29 mouse cellular contexts compared by ENCODE assay signal in the genomic region with DNA sequence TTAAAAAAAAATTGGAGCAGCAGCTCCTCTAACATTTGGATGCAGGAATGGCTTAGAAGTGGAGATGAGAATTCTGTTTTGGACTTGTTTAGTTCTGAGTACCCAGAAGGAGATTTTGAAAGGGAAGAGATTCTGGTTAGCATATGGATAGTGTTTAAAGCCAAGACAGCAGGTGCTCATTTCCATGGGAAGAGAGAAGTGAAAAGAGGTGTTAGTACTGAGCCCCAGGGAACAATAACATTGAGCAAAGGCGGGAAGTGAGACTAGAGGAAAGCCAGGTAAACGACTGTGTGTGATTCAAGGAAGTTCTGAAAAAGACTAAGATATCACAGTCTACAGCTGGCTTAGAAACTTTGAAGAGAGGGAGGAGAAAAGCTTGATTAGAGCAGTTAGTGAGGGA. TPM values are rescaled to one million over a fixed set of nuclear protein-coding genes. Genes with fewer than 3 reads are reported as not detected.
DNase-seq lines count a peak whose midpoint lies in the region; ATAC-seq and TF ChIP-seq lines count a peak whose summit lies in the region.
"Had no signal": no experiment of that assay in that cellular context is flagged by ENCODE, and none has a peak within 500 bp of the region (broad histone marks: within the 10 kb centered on the region; RNA-seq: fewer than 3 reads in every experiment).

No protein-coding gene starts in this region.

- 46% methylated on average over 2 of the region's 2 CpGs for WGBS in forebrain, embryonic 14.5 days
- 59% methylated on average over 2 of the region's 2 CpGs for WGBS in forebrain, embryonic 10.5 days
- WGBS in heart, adult 2 months: 74% methylated on average over 2 of the region's 2 CpGs

- intact Hi-C loops in heart, adult 2 months (cut with DNase I): loop anchor here (5.0 kb wide), 1 partner anchor 34 kb away; no protein-coding TSS in a partner anchor

- 0 out of 2 replicates have a peak, but pooled peaks have one; percentile 26 for ATAC-seq in forebrain, embryonic 14.5 days
- ATAC-seq: forebrain, embryonic 13.5 days; intestine, postnatal 0 days had no signal

- H3K9me3 ChIP-seq in forebrain, embryonic 14.5 days (replicated peaks; ENCODE audit: control insufficient read depth, low read length): no peaks in the 10 kb centered on the region
- no peaks in the 10 kb centered on the region for H3K9me3 ChIP-seq in forebrain, embryonic 10.5 days
- H3K9me3 ChIP-seq: embryonic facial prominence, embryonic 15.5 days; forebrain, embryonic 13.5 days; G1E; heart, embryonic 12.5 days; hindbrain, embryonic 15.5 days had no signal

- DNase-seq in forebrain, embryonic 14.5 days (ENCODE audit: low spot score): peak; percentile 18
- no peak for DNase-seq in forebrain, embryonic 10.5 days (ENCODE audit: extremely low spot score, low spot score)
- peak; percentile 41 for DNase-seq in A20 (ENCODE audit: low read depth, low spot score)
- peak; percentile 90 for DNase-seq in R1 (ENCODE audit: low read depth, low spot score)
- peak; percentile 50 for DNase-seq in brain, embryonic 14.5 days (ENCODE audit: low read depth)
- DNase-seq in embryo, embryonic 10 days (ENCODE audit: low spot score): no peak
- DNase-seq in heart, adult 2 months: no peak
- DNase-seq: adrenal gland, adult 2 months; adrenal gland, postnatal 25 days; cerebellum, adult 11-12 months; cerebellum, adult 9-10 months; cerebellum, postnatal 36 days; gastrocnemius, postnatal 10 days; heart, postnatal 36 days; kidney, adult 8-10 months had no signal

- no peak overlapping the region for H3K27ac ChIP-seq in forebrain, embryonic 14.5 days (ENCODE audit: low read depth, low read length)
- H3K27ac ChIP-seq in forebrain, embryonic 10.5 days: no peak overlapping the region
- H3K27ac ChIP-seq in heart, adult 2 months: no peak overlapping the region
- H3K27ac ChIP-seq: embryonic facial prominence, embryonic 15.5 days; forebrain, embryonic 13.5 days; hindbrain, embryonic 15.5 days had no signal

- TF ChIP-seq EP300 in heart, adult 2 months (IDR thresholded peaks at IDR 0.05; ENCODE audit: insufficient read depth, low read depth, low read length): no peak

- H3K36me3 ChIP-seq in forebrain, embryonic 14.5 days (ENCODE audit: control insufficient read depth, insufficient read depth, low read length): peaks cover 52% of the 10 kb centered on the region
- peaks cover 88% of the 10 kb centered on the region for H3K36me3 ChIP-seq in forebrain, embryonic 10.5 days (replicated peaks)
- H3K36me3 ChIP-seq in heart, adult 2 months (ENCODE audit: control insufficient read depth, insufficient read depth, low read length): peaks cover 12% of the 10 kb centered on the region

- H3K9ac ChIP-seq in forebrain, embryonic 14.5 days (ENCODE audit: low read length): no peak overlapping the region
- no peak overlapping the region for H3K9ac ChIP-seq in heart, adult 2 months (ENCODE audit: low read depth, low read length)
- H3K9ac ChIP-seq: embryonic facial prominence, embryonic 15.5 days; forebrain, embryonic 13.5 days; heart, embryonic 12.5 days; hindbrain, embryonic 15.5 days had no signal

- H3K4me3 ChIP-seq in forebrain, embryonic 14.5 days (ENCODE audit: low read depth, low read length): no peak overlapping the region
- no peak overlapping the region for H3K4me3 ChIP-seq in forebrain, embryonic 10.5 days
- no peak overlapping the region for H3K4me3 ChIP-seq in heart, adult 2 months
- H3K4me3 ChIP-seq: embryonic facial prominence, embryonic 15.5 days; erythroblast, embryonic 14.5 days; forebrain, embryonic 13.5 days; heart, embryonic 12.5 days; hindbrain, embryonic 15.5 days had no signal

- no peaks in the 10 kb centered on the region for H3K79me2 ChIP-seq in heart, adult 2 months (replicated peaks; ENCODE audit: control insufficient read depth, insufficient read depth, low read length)

- H3K4me1 ChIP-seq in forebrain, embryonic 14.5 days (ENCODE audit: control insufficient read depth, insufficient read depth, low read length): no peaks in the 10 kb centered on the region
- H3K4me1 ChIP-seq in forebrain, embryonic 10.5 days: no peaks in the 10 kb centered on the region
- H3K4me1 ChIP-seq in heart, adult 2 months (ENCODE audit: control insufficient read depth, insufficient read depth, low read length): no peaks in the 10 kb centered on the region; the same call in 1 of the 2 replicates
- H3K4me1 ChIP-seq: embryonic facial prominence, embryonic 15.5 days; forebrain, embryonic 13.5 days; heart, embryonic 12.5 days; hindbrain, embryonic 15.5 days had no signal

- H3K4me2 ChIP-seq in forebrain, embryonic 14.5 days (ENCODE audit: low read length): no peak overlapping the region
- H3K4me2 ChIP-seq: embryonic facial prominence, embryonic 15.5 days; forebrain, embryonic 13.5 days; heart, embryonic 12.5 days; hindbrain, embryonic 15.5 days had no signal

- TF ChIP-seq CTCF in brain, embryonic 14.5 days (IDR thresholded peaks at IDR 0.05; ENCODE audit: borderline replicate concordance, extremely low read depth, insufficient read depth, insufficient read length): no peak
- TF ChIP-seq CTCF in heart, adult 2 months (IDR thresholded peaks at IDR 0.05): no peak

- H3K27me3 ChIP-seq in forebrain, embryonic 14.5 days (replicated peaks; ENCODE audit: control insufficient read depth, insufficient read depth, low read length): no peaks in the 10 kb centered on the region
- no peaks in the 10 kb centered on the region for H3K27me3 ChIP-seq in forebrain, embryonic 10.5 days (ENCODE audit: poor library complexity, severe bottlenecking)
- H3K27me3 ChIP-seq in heart, adult 2 months (ENCODE audit: control insufficient read depth, insufficient read depth, low read length): no peaks in the 10 kb centered on the region
- H3K27me3 ChIP-seq: embryonic facial prominence, embryonic 15.5 days; forebrain, embryonic 13.5 days; heart, embryonic 12.5 days; hindbrain, embryonic 15.5 days had no signal

- no peak for TF ChIP-seq POLR2A in brain, embryonic 14.5 days (IDR thresholded peaks at IDR 0.05; ENCODE audit: borderline replicate concordance, extremely low read depth, insufficient read depth, insufficient read length, poor library complexity, severe bottlenecking)
- TF ChIP-seq POLR2A in heart, adult 2 months (IDR thresholded peaks at IDR 0.05; ENCODE audit: insufficient read depth, low read depth, low read length): no peak

RNA-seq across cellular contexts. Expression of gene Xrn2, which starts 20.3 kb away (rescaled TPM):
- 93.4 and 101 TPM in 2 replicates for polyA plus RNA-seq in forebrain, embryonic 14.5 days (2014; fragmentation: Nextera tagmentation; extraction: Ambion mirVana)
- 93.8 and 95.6 TPM in 2 replicates for polyA plus RNA-seq in forebrain, embryonic 10.5 days (2016; fragmentation: Nextera tagmentation; extraction: Ambion mirVana)
- 54.2 and 55.9 TPM in 2 replicates for polyA plus RNA-seq in brain, embryonic 14.5 days (2012; rRNA removed)
- total RNA-seq in heart, adult 2 months (2021): 10 to 100 TPM; 21.6 to 22.1 TPM
- 11.1 and 22.2 TPM in 2 replicates for polyA plus RNA-seq in heart, adult 2 months (2012; rRNA removed)

RNA-seq across cellular contexts. Expression of gene Nkx2-4, which starts 52.2 kb away (rescaled TPM):
- polyA plus RNA-seq in forebrain, embryonic 14.5 days (2014; fragmentation: Nextera tagmentation; extraction: Ambion mirVana): 0.87 and 1.3 TPM in 2 replicates
- 0.10 and 0.28 TPM in 2 replicates for polyA plus RNA-seq in forebrain, embryonic 10.5 days (2016; fragmentation: Nextera tagmentation; extraction: Ambion mirVana)
- polyA plus RNA-seq in brain, embryonic 14.5 days (2012; rRNA removed): 2.2 and 2.5 TPM in 2 replicates
- not detected for total RNA-seq in heart, adult 2 months (2021)
- not detected in 2 replicates for polyA plus RNA-seq in heart, adult 2 months (2012; rRNA removed)
- total RNA-seq: adrenal gland, adult 2 months; adrenal gland, postnatal 25 days; gastrocnemius, postnatal 10 days; gastrocnemius, postnatal 4 days; heart, adult 8-10 months; heart, postnatal 36 days had no signal
- polyA plus RNA-seq: adrenal gland, adult 2 months; C2C12; embryonic facial prominence, embryonic 15.5 days; erythroblast, embryonic 14.5 days; frontal cortex, adult 2 months; G1E; heart, embryonic 12.5 days; heart, embryonic 16.5 days; hindbrain, embryonic 11.5 days; hindbrain, embryonic 15.5 days; intestine, postnatal 0 days; kidney, embryonic 16.5 days had no signal

Comparison
In these comparisons a context has a peak if more than half of its experiments do, and no peak if none do; other contexts are left out.
1. DNase-seq: peak in forebrain, embryonic 14.5 days (single experiment), A20 (single experiment), R1 (single experiment) and brain, embryonic 14.5 days (single experiment); none in forebrain, embryonic 10.5 days (single experiment), embryo, embryonic 10 days (single experiment) and heart, adult 2 months (0 of 2).